Mouse (Mus musculus) embryonic facial prominence, embryonic 13.5 days (tissue): ENCODE data around the gene Prpf8. TPM values are rescaled to one million over a fixed set of nuclear protein-coding genes. Genes with fewer than 3 reads are reported as not detected.

ENCODE experiments used
- ATAC-seq: fragments of 200-750 bp; cut with Nextera tagmentation; 2 replicates; pipeline ENCODE4 v1.8.0; 2017; ENCODE audit warnings: low read depth; ENCODE audit not compliant: insufficient number of reproducible peaks, insufficient read depth, low FRiP score, low TSS enrichment
- H3K27ac ChIP-seq: fragments of 300-500 bp; sonication (generic); 2 replicates; pipeline ENCODE4 v1.5.1; 2015; ENCODE audit warnings: moderate library complexity, mild to moderate bottlenecking, inconsistent platforms
- H3K27me3 ChIP-seq: fragments of 300-500 bp; sonication (generic); 2 replicates; pipeline ENCODE4 v1.6.1; 2015; ENCODE audit warnings: mild to moderate bottlenecking, inconsistent platforms
- H3K36me3 ChIP-seq: fragments of 300-500 bp; sonication (generic); 2 replicates; pipeline ENCODE4 v1.6.1; 2015; ENCODE audit warnings: mild to moderate bottlenecking, inconsistent platforms
- H3K4me1 ChIP-seq: fragments of 300-500 bp; sonication (generic); 2 replicates; pipeline ENCODE4 v1.6.1; 2015; ENCODE audit warnings: inconsistent platforms
- H3K4me2 ChIP-seq: fragments of 300-500 bp; sonication (generic); 2 replicates; pipeline ENCODE4 v1.6.1; 2015; ENCODE audit warnings: moderate library complexity, mild to moderate bottlenecking, inconsistent platforms
- H3K4me3 ChIP-seq: fragments of 300-500 bp; sonication (generic); 2 replicates; pipeline ENCODE4 v1.5.1; 2015; ENCODE audit warnings: mild to moderate bottlenecking, inconsistent platforms
- H3K9ac ChIP-seq: fragments of 300-500 bp; sonication (generic); 2 replicates; pipeline ENCODE4 v1.6.1; 2015; ENCODE audit warnings: mild to moderate bottlenecking, inconsistent platforms
- H3K9me3 ChIP-seq: fragments of 300-500 bp; sonication (generic); 2 replicates; pipeline ENCODE4 v1.6.1; 2016; ENCODE audit warnings: inconsistent platforms
- WGBS: fragments of 180-500 bp; shearing (Covaris S2); methylation state at CpG from one replicate; pipeline ENCODE4 v1.1.7; 2015; ENCODE audit warnings: mixed read lengths; 5-methylcytosine and 5-hydroxymethylcytosine counted together
- polyA plus RNA-seq: library from polyadenylated mRNA; unstranded; fragments of >200 nt; fragmentation: Nextera tagmentation; extraction: Ambion mirVana; gene quantifications from 2 replicates; pipeline ENCODE4 v1.2.1, GENCODE M21; 2015

Prpf8 gene
- polyA plus RNA-seq, 1 experiment from 2014 or later = 62.5 TPM

DNA sequence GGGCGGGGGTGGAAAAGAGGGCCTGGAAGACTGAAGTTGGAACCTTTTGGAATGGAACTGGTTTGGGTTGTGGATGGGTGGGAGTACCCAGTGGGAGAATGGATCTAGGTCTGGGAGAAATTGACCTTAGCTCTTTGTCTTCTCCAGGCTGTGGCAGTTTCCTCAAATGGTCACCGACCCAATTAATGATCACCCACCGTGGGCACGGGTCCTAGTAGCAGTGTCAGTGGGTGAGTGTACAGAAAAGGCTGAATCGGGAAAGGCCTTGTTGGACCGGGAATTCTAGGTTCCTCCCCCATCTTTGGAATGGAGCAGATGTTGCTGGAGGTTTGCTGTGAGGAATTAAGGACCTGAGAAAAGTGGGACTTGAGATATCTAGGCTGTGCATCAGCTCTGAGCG is 18.2 kb upstream of the Prpf8 start:
- ATAC-seq = no peak; the same call in 1 of the 2 replicates
- peak overlapping the region; percentile 70 for H3K27ac ChIP-seq
- peaks cover 21% of the 10 kb centered on the region for H3K4me1 ChIP-seq
- H3K9me3 ChIP-seq = no peaks in the 10 kb centered on the region
- H3K9ac ChIP-seq = peak overlapping the region; percentile 80
- H3K4me2 ChIP-seq = peak overlapping the region; percentile 78
- no peaks in the 10 kb centered on the region for H3K27me3 ChIP-seq
- peaks cover 11% of the 10 kb centered on the region for H3K36me3 ChIP-seq
- H3K4me3 ChIP-seq = peak overlapping the region; percentile 52
- 68% methylated on average over 7 of the region's 7 CpGs for WGBS

DNA sequence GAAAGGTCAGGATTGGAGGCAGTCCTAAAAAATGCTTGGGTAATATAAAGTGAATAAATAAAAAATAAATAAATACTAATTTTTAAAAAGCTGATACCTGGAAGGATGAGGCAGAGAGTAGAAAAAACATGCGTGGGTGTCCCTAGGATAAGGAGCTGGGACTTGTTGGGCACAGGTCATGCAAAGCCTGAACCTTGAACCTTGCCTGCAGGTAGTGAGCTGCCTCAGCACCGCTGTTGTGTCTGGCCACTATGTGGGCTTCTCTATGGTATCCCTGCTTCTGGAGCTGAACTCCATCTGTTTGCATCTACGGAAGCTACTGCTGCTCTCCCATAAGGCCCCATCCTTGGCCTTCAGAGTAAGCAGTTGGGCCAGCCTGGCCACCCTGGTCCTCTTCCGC is 17.4 kb upstream of the Prpf8 start:
- H3K4me3 ChIP-seq = no peak overlapping the region
- 91% methylated on average over 4 of the region's 4 CpGs for WGBS
- no peak overlapping the region for H3K4me2 ChIP-seq
- H3K27ac ChIP-seq = no peak overlapping the region
- peaks cover 11% of the 10 kb centered on the region for H3K36me3 ChIP-seq
- no peaks in the 10 kb centered on the region for H3K27me3 ChIP-seq
- H3K9me3 ChIP-seq = no peaks in the 10 kb centered on the region
- ATAC-seq = no peak
- H3K4me1 ChIP-seq = peaks cover 17% of the 10 kb centered on the region
- no peak overlapping the region for H3K9ac ChIP-seq

DNA sequence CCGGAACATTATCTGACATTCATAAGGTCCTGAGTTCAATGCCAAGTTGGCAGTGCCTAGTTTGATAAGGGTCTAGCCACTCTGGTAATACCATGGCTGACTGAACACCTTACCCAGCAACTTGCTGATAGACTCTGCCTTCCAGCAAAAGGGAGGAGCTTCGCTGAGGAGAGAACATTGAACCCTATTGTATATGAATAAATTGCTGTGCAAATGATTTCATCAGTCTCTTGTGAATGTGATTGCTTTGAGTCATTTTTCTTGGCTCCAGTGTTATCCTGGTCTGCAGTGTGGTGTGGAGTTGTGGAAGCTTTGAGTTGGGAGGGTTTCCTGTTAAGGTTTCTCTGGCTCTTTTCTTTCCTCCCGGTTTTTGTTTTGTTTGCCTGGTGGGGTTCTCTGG is 15.9 kb upstream of the Prpf8 start:
- no peak for ATAC-seq
- Histone ChIP-seq H3K27ac (no peak overlapping the region), H3K9ac (no peak overlapping the region), H3K27me3 (no peaks in the 10 kb centered on the region), H3K4me2 (no peak overlapping the region), H3K4me1 (peaks cover 17% of the 10 kb centered on the region), H3K36me3 (peaks cover 3% of the 10 kb centered on the region; the same call in 1 of the 2 replicates), H3K9me3 (no peaks in the 10 kb centered on the region), H3K4me3 (no peak overlapping the region)
- WGBS = 75% methylated on average over 3 of the region's 3 CpGs

DNA sequence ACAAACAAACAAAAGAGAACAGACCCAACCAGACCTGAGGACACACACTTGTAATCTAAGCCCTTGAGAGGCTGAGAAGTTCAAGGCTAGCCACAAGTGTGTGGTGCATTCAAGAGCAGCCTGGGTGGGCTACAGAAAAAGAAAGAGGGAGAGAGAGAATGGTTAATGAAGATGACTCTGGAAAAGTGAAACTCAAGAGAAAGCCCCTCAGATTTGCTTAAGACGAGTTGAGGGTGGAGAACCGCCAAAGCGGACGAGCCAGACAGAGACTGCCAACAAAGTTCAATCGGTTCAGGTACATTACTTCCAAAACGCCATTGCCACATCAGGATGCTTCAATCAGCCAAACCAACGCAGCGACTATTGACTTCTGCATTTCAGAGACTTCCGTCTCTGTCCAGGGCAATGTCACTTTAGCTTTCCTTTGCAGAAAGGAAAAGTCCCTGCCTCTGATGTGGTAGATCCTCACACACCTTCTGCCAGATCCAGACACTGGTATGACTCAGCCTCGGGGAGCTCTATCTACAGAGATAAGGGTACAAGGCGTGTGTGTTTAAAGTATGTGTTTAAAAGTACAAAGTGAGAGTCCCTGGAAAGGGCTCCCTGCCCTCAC is 14.0 kb upstream of the Prpf8 start:
- no peaks in the 10 kb centered on the region for H3K27me3 ChIP-seq
- H3K27ac ChIP-seq = no peak overlapping the region
- WGBS = 83% methylated on average over 11 of the region's 11 CpGs
- H3K9ac ChIP-seq = no peak overlapping the region
- ATAC-seq = no peak
- H3K4me3 ChIP-seq = no peak overlapping the region
- no peaks in the 10 kb centered on the region for H3K36me3 ChIP-seq
- H3K4me1 ChIP-seq = peaks cover 14% of the 10 kb centered on the region
- no peaks in the 10 kb centered on the region for H3K9me3 ChIP-seq
- H3K4me2 ChIP-seq = no peak overlapping the region

DNA sequence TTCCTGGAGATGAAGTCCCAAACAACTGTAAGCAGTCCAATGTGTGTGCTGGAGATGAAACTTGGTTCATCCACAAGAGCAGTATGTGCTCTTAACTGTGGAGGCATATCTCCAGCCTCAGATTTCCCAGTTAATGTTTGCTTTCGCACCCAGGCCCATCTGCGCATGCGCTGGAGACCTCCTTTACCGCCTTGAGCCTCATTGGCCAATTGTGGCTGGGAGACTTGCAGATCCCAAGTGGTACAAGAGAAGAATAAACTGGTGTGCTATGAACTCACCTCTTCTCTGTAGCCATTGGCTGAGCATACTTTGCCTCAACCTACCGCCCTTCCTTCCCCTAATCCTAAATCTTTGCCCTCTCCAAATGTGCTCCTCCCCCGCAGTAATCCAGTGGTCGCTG is 13.2 kb upstream of the Prpf8 start:
- Histone ChIP-seq H3K4me1 (peaks cover 6% of the 10 kb centered on the region; the same call in 1 of the 2 replicates), H3K27ac (no peak overlapping the region), H3K36me3 (no peaks in the 10 kb centered on the region), H3K4me2 (no peak overlapping the region), H3K4me3 (no peak overlapping the region), H3K9me3 (no peaks in the 10 kb centered on the region), H3K27me3 (no peaks in the 10 kb centered on the region), H3K9ac (no peak overlapping the region)
- no peak for ATAC-seq
- WGBS = 63% methylated on average over 7 of the region's 7 CpGs

DNA sequence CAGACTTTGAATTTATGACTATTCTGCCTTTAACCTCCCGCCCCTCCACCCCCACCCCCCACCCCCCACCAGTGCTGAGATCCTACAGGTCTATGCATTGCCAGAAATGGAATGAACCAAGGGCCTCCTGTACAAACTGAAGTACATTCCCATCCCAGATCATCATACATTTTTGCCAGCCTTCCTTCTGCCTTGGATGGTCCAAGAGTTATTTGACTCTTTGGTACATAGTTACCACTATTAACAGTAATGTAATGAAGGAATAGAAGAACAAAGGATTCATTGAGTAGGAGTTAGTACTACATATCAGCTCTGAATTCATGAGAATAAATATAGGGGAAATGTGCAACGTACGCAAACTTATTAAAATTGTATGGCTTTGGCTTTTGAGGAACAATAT is 424 bp upstream of the Prpf8 start:
- ATAC-seq = 0 out of 2 replicates have a peak, but pooled peaks have one; percentile 12
- no peaks in the 10 kb centered on the region for H3K9me3 ChIP-seq
- H3K4me2 ChIP-seq = peak overlapping the region; percentile 94
- 21% methylated on average over 3 of the region's 3 CpGs for WGBS
- H3K9ac ChIP-seq = no peak overlapping the region
- H3K27ac ChIP-seq = no peak overlapping the region
- peaks cover 19% of the 10 kb centered on the region for H3K36me3 ChIP-seq
- H3K27me3 ChIP-seq = no peaks in the 10 kb centered on the region
- H3K4me1 ChIP-seq = peaks cover 15% of the 10 kb centered on the region
- peak overlapping the region; percentile 98 for H3K4me3 ChIP-seq

DNA sequence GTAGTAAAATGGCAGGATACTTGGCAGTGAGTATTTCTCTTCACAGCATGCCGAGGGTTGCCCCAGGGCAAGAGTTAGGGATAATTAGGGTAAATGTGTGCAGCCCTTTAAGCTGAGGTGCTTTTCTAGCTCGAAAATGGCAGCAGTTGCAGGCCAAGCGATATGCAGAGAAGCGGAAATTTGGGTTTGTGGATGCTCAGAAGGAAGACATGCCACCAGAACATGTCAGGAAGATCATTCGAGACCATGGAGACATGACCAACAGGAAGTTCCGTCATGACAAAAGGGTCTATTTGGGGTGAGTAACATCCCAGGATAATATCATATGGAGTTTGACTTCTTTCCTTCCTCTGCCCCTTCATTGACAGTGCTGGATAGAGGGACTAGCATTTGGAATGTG is 880 bp downstream of the Prpf8 start:
- no peak for ATAC-seq
- peak overlapping the region; percentile 98 for H3K4me3 ChIP-seq
- peaks cover 15% of the 10 kb centered on the region for H3K4me1 ChIP-seq
- H3K9ac ChIP-seq = peak overlapping the region; percentile 99
- H3K27me3 ChIP-seq = no peaks in the 10 kb centered on the region
- H3K4me2 ChIP-seq = peak overlapping the region; percentile 94
- WGBS = 17% methylated on average over 6 of the region's 6 CpGs
- H3K36me3 ChIP-seq = peaks cover 32% of the 10 kb centered on the region
- H3K27ac ChIP-seq = peak overlapping the region; percentile 30; the same call in 1 of the 2 replicates
- H3K9me3 ChIP-seq = no peaks in the 10 kb centered on the region

DNA sequence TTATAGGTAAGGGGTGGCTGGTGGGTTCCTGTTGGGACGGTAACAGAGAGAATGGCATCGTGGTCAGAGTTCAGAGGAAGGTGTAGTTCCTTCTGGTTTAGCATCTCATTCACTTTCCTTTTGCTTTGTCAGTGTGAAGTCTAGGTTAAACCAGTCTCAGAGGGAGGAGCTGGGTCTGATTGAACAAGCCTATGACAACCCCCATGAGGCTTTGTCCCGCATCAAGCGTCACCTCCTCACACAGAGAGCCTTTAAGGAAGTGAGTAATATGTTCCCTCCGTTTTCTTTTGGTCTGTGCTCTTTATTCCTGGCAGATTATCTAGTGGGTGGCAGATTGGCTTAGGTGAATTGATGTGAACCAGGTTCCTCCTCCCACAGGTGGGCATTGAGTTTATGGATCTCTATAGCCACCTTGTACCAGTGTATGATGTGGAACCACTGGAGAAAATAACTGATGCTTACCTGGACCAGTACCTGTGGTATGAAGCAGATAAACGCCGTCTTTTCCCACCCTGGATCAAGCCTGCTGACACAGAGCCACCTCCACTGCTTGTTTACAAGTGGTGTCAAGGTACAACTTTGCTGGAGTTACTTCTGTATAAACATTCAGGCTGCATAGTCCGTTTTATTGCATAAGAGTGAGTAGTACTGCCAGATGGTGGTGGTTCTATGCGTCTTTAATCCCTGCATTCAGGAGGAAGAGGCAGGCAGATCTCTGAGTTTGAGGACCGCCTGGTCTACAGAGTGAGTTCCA is 7.9 kb downstream of the Prpf8 start:
- no peak for ATAC-seq
- no peak overlapping the region for H3K9ac ChIP-seq
- no peak overlapping the region for H3K27ac ChIP-seq
- H3K4me3 ChIP-seq = no peak overlapping the region
- H3K9me3 ChIP-seq = no peaks in the 10 kb centered on the region
- H3K36me3 ChIP-seq = peaks cover 100% of the 10 kb centered on the region
- H3K4me1 ChIP-seq = no peaks in the 10 kb centered on the region
- no peak overlapping the region for H3K4me2 ChIP-seq
- no peaks in the 10 kb centered on the region for H3K27me3 ChIP-seq
- WGBS = 95% methylated on average over 10 of the region's 10 CpGs

DNA sequence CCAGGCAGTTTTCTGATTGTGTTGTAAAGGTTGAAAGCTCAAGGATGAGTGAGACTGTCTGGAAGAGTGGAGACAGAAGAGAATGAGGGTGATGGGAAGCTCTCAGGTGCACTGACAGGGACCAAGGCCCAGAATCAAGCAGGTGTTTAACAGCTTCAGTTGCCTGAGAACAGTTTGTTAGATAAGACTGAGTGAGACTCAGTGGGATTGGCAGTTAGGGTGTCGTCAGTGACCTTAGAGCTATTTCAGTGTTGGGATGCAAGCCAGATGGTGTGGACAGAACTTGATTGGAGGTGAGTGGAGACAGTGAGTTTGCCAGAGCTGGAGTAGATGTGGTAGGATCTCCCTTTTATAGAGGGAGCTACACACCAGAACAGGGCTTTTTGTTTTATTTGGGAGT is 11.5 kb downstream of the Prpf8 start:
- WGBS = 85% methylated on average over 1 of the region's 1 CpGs
- no peak for ATAC-seq
- no peak overlapping the region for H3K4me3 ChIP-seq
- H3K27me3 ChIP-seq = no peaks in the 10 kb centered on the region
- no peak overlapping the region for H3K4me2 ChIP-seq
- no peaks in the 10 kb centered on the region for H3K4me1 ChIP-seq
- H3K9ac ChIP-seq = no peak overlapping the region
- H3K9me3 ChIP-seq = no peaks in the 10 kb centered on the region
- H3K36me3 ChIP-seq = peaks cover 99% of the 10 kb centered on the region
- H3K27ac ChIP-seq = no peak overlapping the region

DNA sequence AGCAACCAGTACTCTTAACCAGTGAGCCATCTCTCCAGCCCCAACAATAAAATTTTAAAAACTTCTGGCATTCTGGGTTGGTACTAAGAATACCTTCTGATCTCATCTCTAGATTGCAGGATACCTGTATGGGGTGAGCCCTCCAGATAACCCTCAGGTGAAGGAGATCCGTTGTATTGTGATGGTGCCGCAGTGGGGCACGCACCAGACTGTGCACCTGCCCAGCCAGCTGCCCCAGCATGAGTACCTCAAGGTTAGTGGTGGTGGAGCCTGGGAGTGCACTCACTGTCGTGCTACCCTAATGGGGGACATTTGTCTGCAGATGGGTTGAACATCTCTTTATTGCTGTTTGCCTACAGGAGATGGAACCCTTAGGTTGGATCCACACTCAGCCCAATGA is 21.5 kb downstream of the Prpf8 start:
- Histone ChIP-seq H3K36me3 (peaks cover 71% of the 10 kb centered on the region), H3K4me1 (peaks cover 19% of the 10 kb centered on the region), H3K27me3 (no peaks in the 10 kb centered on the region), H3K4me2 (no peak overlapping the region), H3K4me3 (no peak overlapping the region), H3K27ac (no peak overlapping the region), H3K9me3 (no peaks in the 10 kb centered on the region), H3K9ac (no peak overlapping the region)
- ATAC-seq = no peak
- 92% methylated on average over 4 of the region's 4 CpGs for WGBS

DNA sequence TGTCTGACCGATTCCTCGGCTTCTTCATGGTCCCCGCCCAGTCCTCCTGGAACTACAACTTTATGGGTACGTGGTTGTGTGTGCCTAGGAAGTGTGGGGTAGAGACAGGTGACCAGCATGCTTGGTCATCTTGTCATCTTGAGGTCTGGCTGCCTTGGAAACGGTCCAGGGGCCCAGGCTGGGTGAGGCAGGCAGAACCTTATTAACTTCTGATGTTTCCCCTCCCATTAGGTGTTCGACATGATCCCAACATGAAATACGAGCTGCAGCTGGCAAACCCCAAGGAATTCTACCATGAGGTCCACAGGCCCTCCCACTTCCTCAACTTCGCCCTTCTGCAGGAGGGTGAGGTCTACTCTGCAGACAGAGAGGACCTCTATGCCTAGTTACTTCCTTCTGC is 22.3 kb downstream of the Prpf8 start:
- H3K27ac ChIP-seq = no peak overlapping the region
- WGBS = 60% methylated on average over 8 of the region's 8 CpGs
- peaks cover 63% of the 10 kb centered on the region for H3K36me3 ChIP-seq
- no peak overlapping the region for H3K4me2 ChIP-seq
- H3K4me1 ChIP-seq = peaks cover 19% of the 10 kb centered on the region
- H3K9ac ChIP-seq = peak overlapping the region; percentile 4; the same call in 1 of the 2 replicates
- H3K27me3 ChIP-seq = no peaks in the 10 kb centered on the region
- ATAC-seq = no peak
- no peaks in the 10 kb centered on the region for H3K9me3 ChIP-seq
- no peak overlapping the region for H3K4me3 ChIP-seq
